Mouse (Mus musculus) ES-E14 (cell line): ENCODE results near the gene Trp53i11. TPM values are rescaled to one million over a fixed set of nuclear protein-coding genes. Genes with fewer than 3 reads are reported as not detected.

Experiments
- DNase-seq: peaks from one replicate; pipeline ENCODE4 v3.0.0-alpha.2; 2013; ENCODE audit warnings: low read depth, low spot score
- H3K27ac ChIP-seq: 2 replicates; pipeline ENCODE4 v1.5.1; 2012; ENCODE audit warnings: low read depth, mild to moderate bottlenecking, low read length, moderate library complexity, mixed read lengths; ENCODE audit not compliant: poor library complexity, insufficient read depth, severe bottlenecking
- H3K36me3 ChIP-seq: 2 replicates; pipeline ENCODE4 v1.6.1; 2012; ENCODE audit warnings: mild to moderate bottlenecking, low read length, moderate library complexity, mixed read lengths; ENCODE audit not compliant: control insufficient read depth, poor library complexity, insufficient read depth, severe bottlenecking
- H3K4me1 ChIP-seq, 2 experiments: fragments of 150-350 bp in 1 of 2; sonication (generic) in 1 of 2; 2 replicates each; pipeline ENCODE4 v1.6.1; 2012; ENCODE audit warnings: low read length in 2 of 2, mild to moderate bottlenecking in 1 of 2, mixed read lengths in 1 of 2; ENCODE audit not compliant: control insufficient read depth in 2 of 2, insufficient read depth in 2 of 2, poor library complexity in 1 of 2
- H3K4me3 ChIP-seq, 2 experiments: fragments of 150-350 bp in 1 of 2; sonication (generic) in 1 of 2; 2 replicates each; pipeline ENCODE4 v1.5.1; 2012; ENCODE audit warnings: low read length in 2 of 2, low read depth in 1 of 2, mild to moderate bottlenecking in 1 of 2, mixed read lengths in 1 of 2; ENCODE audit not compliant: insufficient read depth in 1 of 2, poor library complexity in 1 of 2, severe bottlenecking in 1 of 2
- H3K9ac ChIP-seq: 2 replicates; pipeline ENCODE4 v1.6.1; 2012; ENCODE audit warnings: low read depth, mild to moderate bottlenecking, low read length, mixed read lengths; ENCODE audit not compliant: poor library complexity, insufficient read depth, severe bottlenecking
- H3K9me3 ChIP-seq: fragments of 150-350 bp; sonication (generic); 2 replicates; pipeline ENCODE4 v1.6.1; 2012; ENCODE audit warnings: low read depth, mild to moderate bottlenecking, low read length; ENCODE audit not compliant: control insufficient read depth, insufficient read depth
- CHD2 ChIP-seq: IDR thresholded peaks from 2 replicates; pipeline ENCODE4 v1.6.1; 2014; ENCODE audit warnings: mild to moderate bottlenecking, low read depth, low read length, inconsistent platforms
- HCFC1 ChIP-seq: IDR thresholded peaks from 2 replicates; pipeline ENCODE4 v1.6.1; 2012; ENCODE audit warnings: low read length, inconsistent platforms, borderline replicate concordance; ENCODE audit not compliant: insufficient read depth
- MAFK ChIP-seq: IDR thresholded peaks from 2 replicates; pipeline ENCODE4 v1.6.1; 2014; ENCODE audit warnings: mild to moderate bottlenecking, low read depth, low read length, inconsistent platforms; ENCODE audit not compliant: insufficient read depth
- ZC3H11A ChIP-seq: IDR thresholded peaks from 2 replicates; pipeline ENCODE4 v1.6.1; 2012; ENCODE audit warnings: low read depth, mild to moderate bottlenecking, inconsistent platforms, low read length, borderline replicate concordance
- ZNF384 ChIP-seq: IDR thresholded peaks from 2 replicates; pipeline ENCODE4 v1.6.1; 2012; ENCODE audit warnings: low read depth, low read length, inconsistent platforms
- in situ Hi-C, 2 experiments: fragments of 600-800 bp; cut with MboI; formaldehyde crosslinking; loops; one replicate each; pipeline ENCODE4 v1.15.1; 2025; ENCODE audit warnings: low sequenced_read_pairs in 2 of 2, inconsistent platforms in 1 of 2; ENCODE audit not compliant: unreplicated experiment in 2 of 2
- total RNA-seq: library from RNA; depleted of rRNA; stranded (reverse); fragments of 300-350 nt; gene quantifications from 2 replicates; pipeline ENCODE4 v1.2.3, GENCODE M21; 2012

Gene Trp53i11
- total RNA-seq, 1 experiment: 21.7 TPM

- TF ChIP-seq MAFK (no peak), ZC3H11A (no peak), ZNF384 (no peak), CHD2 (no peak), HCFC1 (no peak)
- Histone ChIP-seq H3K9me3 (no peaks in the 10 kb centered on the region), H3K9ac (no peak overlapping the region), H3K4me3 (peak overlapping the region; percentile 34 to 52), H3K27ac (no peak overlapping the region), H3K36me3 (no peaks in the 10 kb centered on the region), H3K4me1 (peaks cover 7 to 22% of the 10 kb centered on the region in 2 experiments; a peak in 3 of 4 replicates)
- DNase-seq: peak; percentile 83
- in situ Hi-C loops: no loop called here
These were observed 10.3 kb upstream of the Trp53i11 start for GRCm38 (mm10) chr2:93176871-93177667.

GRCm38 (mm10) chr2:93177668-93178312 lies 9.6 kb upstream of the Trp53i11 start:
- Histone ChIP-seq H3K27ac (no peak overlapping the region), H3K4me1 (peaks cover 5 to 22% of the 10 kb centered on the region in 2 experiments; a peak in 3 of 4 replicates)
- TF ChIP-seq MAFK (no peak), HCFC1 (no peak), CHD2 (no peak), ZNF384 (no peak), ZC3H11A (no peak)

GRCm38 (mm10) chr2:93178313-93178677 lies 9.1 kb upstream of the Trp53i11 start:
- Histone ChIP-seq H3K9me3 (no peaks in the 10 kb centered on the region), H3K36me3 (no peaks in the 10 kb centered on the region), H3K27ac (no peak overlapping the region), H3K4me1 (peaks cover 5 to 22% of the 10 kb centered on the region in 2 experiments; a peak in 2 of 4 replicates), H3K4me3 (no peak overlapping the region), H3K9ac (no peak overlapping the region)
- DNase-seq: no peak
- TF ChIP-seq ZNF384 (no peak), MAFK (peak; percentile 71), HCFC1 (no peak), CHD2 (no peak)
- in situ Hi-C loops: no loop called here

More at GRCm38 (mm10) chr2:93177668-93178312, 9.6 kb upstream of the Trp53i11 start:
- in situ Hi-C loops: no loop called here
- no peak for DNase-seq
- Histone ChIP-seq H3K9me3 (no peaks in the 10 kb centered on the region), H3K36me3 (no peaks in the 10 kb centered on the region), H3K9ac (no peak overlapping the region), H3K4me3 (no peak overlapping the region)

GRCm38 (mm10) chr2:93179603-93180002 lies 7.7 kb upstream of the Trp53i11 start:
- H3K4me1 ChIP-seq: peaks cover 5 to 22% of the 10 kb centered on the region in 2 experiments; a peak in 3 of 4 replicates
- no peaks in the 10 kb centered on the region for H3K9me3 ChIP-seq
- DNase-seq: no peak
- in situ Hi-C loops: no loop called here
- H3K9ac ChIP-seq: no peak overlapping the region
- TF ChIP-seq MAFK: no peak
- no peak for TF ChIP-seq CHD2
- no peak for TF ChIP-seq HCFC1
- no peak overlapping the region for H3K27ac ChIP-seq
- no peak overlapping the region; a peak in 2 of 4 replicates for H3K4me3 ChIP-seq
- H3K36me3 ChIP-seq: no peaks in the 10 kb centered on the region
